Mouse (Mus musculus) adrenal gland, postnatal 10 days (tissue): Measurements from ENCODE around the gene Ngb. TPM values are rescaled to one million over a fixed set of nuclear protein-coding genes. Genes with fewer than 3 reads are reported as not detected.
A peak's percentile ranks its signal among the peaks of the same experiment; 100 is the strongest.

Experiments used
- DNase-seq: peaks from one replicate; pipeline ENCODE4 v3.0.0; 2021; ENCODE audit warnings: mixed read lengths
- long read RNA-seq, 2 experiments: library from polyadenylated mRNA; stranded (forward); transcript quantifications; one replicate each; pipeline ENCODE4 v2.0.0; 2021
- total RNA-seq, 2 experiments: library from RNA; stranded (reverse); gene quantifications; 2 replicates each; pipeline ENCODE4 v1.2.3; 2021

Ngb gene
- 1 to 10 TPM in 1 of 2 experiments, under 1 TPM in 1; 0.87 to 2.0 TPM for total RNA-seq
- long read RNA-seq, experiment 1, partial matches to known transcripts: 0 of 4 reads
- long read RNA-seq, experiment 1, other reads (novel, unspliced or antisense): 1 of 4 reads
- long read RNA-seq, experiment 2, partial matches to known transcripts: 0 of 5 reads
- long read RNA-seq, experiment 2, other reads (novel, unspliced or antisense): 0 of 5 reads

- DNase-seq: no peak
Observed at GRCm38 (mm10) chr12:87102165-87102631, at the start of gene Ngb. Gene Ngb, minus strand, starts transcription at chr12:87102539.

GRCm38 (mm10) chr12:87149471-87149870 is 47.1 kb upstream of the Ngb start:
- no peak for DNase-seq

- DNase-seq: peak; percentile 41
Observed at GRCm38 (mm10) chr12:87148136-87148535, 45.8 kb upstream of the Ngb start.

- DNase-seq: peak; percentile 93
Observed at GRCm38 (mm10) chr12:87147395-87148089, 45.2 kb upstream of the Ngb start, which contains the start of gene Pomt2. Gene Pomt2, minus strand, starts transcription at chr12:87147968.

GRCm38 (mm10) chr12:87146966-87147365 is 44.6 kb upstream of the Ngb start, which contains the start of gene Gstz1:
Gene Gstz1, plus strand, starts transcription at chr12:87147165.
- peak; percentile 91 for DNase-seq

- DNase-seq: no peak
Observed at GRCm38 (mm10) chr12:87142156-87142555, 39.8 kb upstream of the Ngb start.

- DNase-seq: no peak
Observed at GRCm38 (mm10) chr12:87138768-87139167, 36.4 kb upstream of the Ngb start.

GRCm38 (mm10) chr12:87138342-87138701 is 36.0 kb upstream of the Ngb start:
- no peak for DNase-seq

GRCm38 (mm10) chr12:87137439-87138341 is 35.4 kb upstream of the Ngb start:
- DNase-seq: no peak

GRCm38 (mm10) chr12:87132784-87133183 is 30.4 kb upstream of the Ngb start:
- no peak for DNase-seq

- no peak for DNase-seq
Observed at GRCm38 (mm10) chr12:87132210-87132609, 29.9 kb upstream of the Ngb start.

GRCm38 (mm10) chr12:87131619-87132018 is 29.3 kb upstream of the Ngb start:
- DNase-seq: peak; percentile 68

- peak; percentile 51 for DNase-seq
Observed at GRCm38 (mm10) chr12:87131181-87131580, 28.8 kb upstream of the Ngb start.

GRCm38 (mm10) chr12:87130224-87130623 is 27.9 kb upstream of the Ngb start:
- no peak for DNase-seq

GRCm38 (mm10) chr12:87127256-87127655 is 24.9 kb upstream of the Ngb start:
- no peak for DNase-seq

GRCm38 (mm10) chr12:87121918-87122589 is 19.7 kb upstream of the Ngb start:
- DNase-seq: no peak

GRCm38 (mm10) chr12:87107357-87107977 is 5.1 kb upstream of the Ngb start:
- DNase-seq: no peak

- no peak for DNase-seq
Observed at GRCm38 (mm10) chr12:87104796-87105195, 2.5 kb upstream of the Ngb start.

GRCm38 (mm10) chr12:87103471-87103870 is 1.1 kb upstream of the Ngb start:
- DNase-seq: no peak

GRCm38 (mm10) chr12:87100331-87100730 is 2.0 kb downstream of the Ngb start:
- peak; percentile 22 for DNase-seq

- no peak for DNase-seq
Observed at GRCm38 (mm10) chr12:87093671-87094070, 8.7 kb downstream of the Ngb start.

- DNase-seq: no peak
Observed at GRCm38 (mm10) chr12:87093249-87093648, 9.1 kb downstream of the Ngb start.
